Mouse (Mus musculus): Measurements from ENCODE around the gene Spag16. TPM values are rescaled to one million over a fixed set of nuclear protein-coding genes. Genes with fewer than 3 reads are reported as not detected.
A peak's percentile ranks its signal among the peaks of the same experiment; 100 is the strongest.
"Not testable (repeated sequence)": the region's sequence is repeated elsewhere in the genome, so short reads cannot be mapped to it uniquely, and the experiment has no call there.

The Spag16 gene
- 1.8 and 4.4 TPM in 2 replicates for polyA plus RNA-seq (2015; fragmentation: Nextera tagmentation; extraction: Ambion mirVana)

DNA sequence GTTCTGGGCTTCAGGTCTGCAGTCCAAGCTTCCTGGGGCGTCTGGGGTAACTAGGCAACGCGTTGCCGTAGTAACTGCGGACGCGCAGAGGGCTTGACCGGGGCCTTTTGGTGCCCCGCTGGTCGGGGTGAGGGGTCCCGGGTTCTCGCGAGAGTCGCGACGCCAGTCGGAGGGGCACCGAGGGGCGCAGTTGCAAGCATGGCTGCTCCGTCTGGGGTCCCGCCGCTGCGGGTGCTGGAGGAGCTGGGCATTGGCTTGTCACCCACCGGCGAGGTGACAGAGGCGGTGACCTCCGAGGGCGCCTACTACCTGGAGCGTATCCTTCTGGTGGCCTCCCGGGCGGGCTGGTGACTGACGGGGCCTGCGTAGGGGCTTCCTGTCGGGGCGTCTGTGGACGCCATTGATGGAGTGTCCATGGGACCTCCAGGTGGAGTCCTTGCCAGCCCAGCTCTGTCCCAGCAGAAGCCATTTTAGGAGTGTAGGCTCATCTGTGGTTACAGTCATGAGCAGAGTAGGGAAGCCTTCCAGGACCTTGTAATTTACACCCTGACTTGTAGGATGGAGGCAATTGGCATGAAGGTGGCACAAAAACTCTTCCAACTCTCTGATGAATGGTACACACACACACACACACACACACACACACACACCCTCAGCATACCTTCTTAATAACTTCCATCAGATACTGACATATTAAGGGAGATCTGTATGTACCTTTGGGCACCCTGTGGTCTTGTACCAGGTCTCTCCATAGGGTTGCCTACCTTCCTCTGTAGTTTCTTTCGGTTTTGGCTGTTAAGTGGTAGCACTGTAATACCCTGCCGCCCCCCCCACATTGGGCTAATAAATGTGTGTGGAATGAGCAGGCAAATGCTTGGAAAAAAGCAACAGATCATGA, at the start of gene Spag16:
TSS of gene Spag16 (plus strand) at position 165 of the 898 bp plus-strand sequence.
- ATAC-seq (ENCODE audit: insufficient number of reproducible peaks, low FRiP score, low TSS enrichment, low read depth), result peak; percentile 75
- Histone ChIP-seq H3K4me1 (peaks cover 4% of the 10 kb centered on the region; the same call in 1 of the 2 replicates), H3K36me3 (no peaks in the 10 kb centered on the region), H3K27me3 (no peaks in the 10 kb centered on the region), H3K9ac (no peak within 1 kb of the TSS), H3K9me3 (replicated peaks) (no peaks in the 10 kb centered on the region), H3K27ac (replicated peaks) (no peak within 1 kb of the TSS), H3K4me2 (replicated peaks) (peak within 1 kb of the TSS; percentile 81), H3K4me3 (replicated peaks) (peak within 1 kb of the TSS; percentile 50)
- WGBS, result 10% methylated on average over 38 of the region's 38 CpGs

- H3K9me3 ChIP-seq (replicated peaks), result no peaks in the 10 kb centered on the region
- ATAC-seq (ENCODE audit: insufficient number of reproducible peaks, low FRiP score, low TSS enrichment, low read depth), result no peak
- H3K27me3 ChIP-seq, result no peaks in the 10 kb centered on the region
- no peak overlapping the region for H3K4me3 ChIP-seq (replicated peaks)
- WGBS, result 5% methylated on average over 6 of the region's 6 CpGs
- H3K36me3 ChIP-seq, result no peaks in the 10 kb centered on the region
- no peak overlapping the region for H3K4me2 ChIP-seq (replicated peaks)
- H3K4me1 ChIP-seq, result no peaks in the 10 kb centered on the region
- no peak overlapping the region for H3K9ac ChIP-seq
- H3K27ac ChIP-seq (replicated peaks), result no peak overlapping the region
Measured at GRCm38 (mm10) chr1:69785129-69785528, 41.6 kb upstream of the Spag16 start.

- H3K9me3 ChIP-seq (replicated peaks), result no peaks in the 10 kb centered on the region
- no peak overlapping the region for H3K4me3 ChIP-seq (replicated peaks)
- 54% methylated on average over 6 of the region's 6 CpGs for WGBS
- no peak overlapping the region for H3K9ac ChIP-seq
- H3K27ac ChIP-seq (replicated peaks), result no peak overlapping the region
- H3K36me3 ChIP-seq, result no peaks in the 10 kb centered on the region
- no peaks in the 10 kb centered on the region for H3K4me1 ChIP-seq
- H3K4me2 ChIP-seq (replicated peaks), result no peak overlapping the region
- no peak for ATAC-seq (ENCODE audit: insufficient number of reproducible peaks, low FRiP score, low TSS enrichment, low read depth)
- no peaks in the 10 kb centered on the region for H3K27me3 ChIP-seq
Measured at GRCm38 (mm10) chr1:69786716-69787115, 40.1 kb upstream of the Spag16 start.

DNA sequence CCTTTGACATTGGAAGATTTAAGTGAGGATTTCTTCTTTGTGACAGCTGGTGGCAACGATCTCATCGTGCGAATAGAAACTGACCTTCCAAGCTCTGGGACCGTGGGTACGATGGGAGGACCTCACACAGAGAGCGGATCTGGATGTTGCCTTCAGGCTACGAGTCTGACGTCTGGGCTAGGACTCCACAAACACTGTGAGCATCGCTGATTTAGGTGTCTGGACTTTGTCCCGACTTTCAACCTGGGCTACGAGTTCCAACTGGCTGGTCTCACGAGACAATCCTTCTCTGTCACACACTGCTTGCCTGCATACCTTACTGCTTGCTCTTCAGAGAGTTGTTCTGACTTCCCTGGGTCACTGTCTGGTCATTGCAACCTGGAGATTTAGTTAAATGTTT, 39.4 kb upstream of the Spag16 start:
- H3K27ac ChIP-seq (replicated peaks), result no peak overlapping the region
- H3K4me1 ChIP-seq, result no peaks in the 10 kb centered on the region
- no peaks in the 10 kb centered on the region for H3K9me3 ChIP-seq (replicated peaks)
- ATAC-seq (ENCODE audit: insufficient number of reproducible peaks, low FRiP score, low TSS enrichment, low read depth), result no peak
- H3K4me3 ChIP-seq (replicated peaks), result no peak overlapping the region
- no peaks in the 10 kb centered on the region for H3K27me3 ChIP-seq
- H3K4me2 ChIP-seq (replicated peaks), result no peak overlapping the region
- 44% methylated on average over 12 of the region's 12 CpGs for WGBS
- no peaks in the 10 kb centered on the region for H3K36me3 ChIP-seq
- H3K9ac ChIP-seq, result no peak overlapping the region

DNA sequence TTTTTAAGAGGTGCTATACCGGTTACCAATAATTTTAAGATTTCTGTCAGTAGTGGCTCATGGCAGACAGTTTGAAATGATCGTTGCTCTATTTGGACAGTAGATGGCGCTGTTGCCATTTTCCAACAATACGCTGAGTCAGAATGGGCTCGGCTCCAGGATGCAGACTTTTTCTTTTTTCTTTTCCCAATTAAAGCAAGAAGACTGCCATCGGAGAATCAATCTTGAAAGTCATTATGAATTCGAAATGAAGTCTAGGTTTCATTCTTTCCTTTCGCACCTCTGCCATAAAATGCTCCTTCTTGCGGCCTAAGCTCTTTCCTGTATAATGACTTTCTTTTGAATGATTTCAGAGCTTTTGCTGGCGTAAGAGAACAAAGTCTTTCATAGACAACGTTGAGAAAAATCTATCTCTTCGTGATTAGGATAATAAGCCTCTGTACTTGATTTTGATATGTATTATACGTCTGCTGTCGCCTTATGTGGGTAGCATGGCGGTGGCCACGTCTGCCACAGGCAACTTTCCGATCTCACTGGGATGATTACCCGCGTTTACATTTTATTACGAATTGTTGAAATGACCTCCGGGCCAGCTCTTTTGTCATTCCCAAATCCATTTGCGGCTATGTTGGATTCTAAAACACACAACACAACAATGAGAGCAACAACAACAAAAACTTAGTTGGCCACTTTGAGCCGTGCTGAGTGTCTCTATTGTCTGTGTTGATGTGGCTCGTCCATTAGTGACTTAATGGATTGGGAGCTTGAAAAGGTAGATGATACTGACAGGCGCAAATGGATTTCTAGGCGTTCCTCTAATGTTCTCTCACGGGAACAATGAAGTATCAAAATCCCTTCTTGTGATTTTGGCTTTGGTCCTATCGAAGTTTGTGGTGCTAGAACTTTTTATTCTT, 36.2 kb upstream of the Spag16 start:
- ATAC-seq (ENCODE audit: insufficient number of reproducible peaks, low FRiP score, low TSS enrichment, low read depth), result no peak

GRCm38 (mm10) chr1:69798948-69799565, 27.7 kb upstream of the Spag16 start:
- ATAC-seq (ENCODE audit: insufficient number of reproducible peaks, low FRiP score, low TSS enrichment, low read depth), result no peak
- H3K4me2 ChIP-seq (replicated peaks), result no peak overlapping the region
- H3K36me3 ChIP-seq, result no peaks in the 10 kb centered on the region
- WGBS, result 86% methylated on average over 7 of the region's 7 CpGs
- no peaks in the 10 kb centered on the region for H3K27me3 ChIP-seq
- H3K9me3 ChIP-seq (replicated peaks), result no peaks in the 10 kb centered on the region
- H3K27ac ChIP-seq (replicated peaks), result no peak overlapping the region
- H3K4me3 ChIP-seq (replicated peaks), result no peak overlapping the region
- no peak overlapping the region for H3K9ac ChIP-seq
- no peaks in the 10 kb centered on the region for H3K4me1 ChIP-seq

More for the DNA sequence above, 36.2 kb upstream of the Spag16 start:
- Histone ChIP-seq H3K4me2 (replicated peaks) (peak overlapping the region; percentile 42), H3K36me3 (no peaks in the 10 kb centered on the region), H3K4me3 (replicated peaks) (peak overlapping the region; percentile 30), H3K27me3 (no peaks in the 10 kb centered on the region), H3K9me3 (replicated peaks) (no peaks in the 10 kb centered on the region), H3K4me1 (no peaks in the 10 kb centered on the region), H3K9ac (no peak overlapping the region), H3K27ac (replicated peaks) (no peak overlapping the region)
- 36% methylated on average over 28 of the region's 28 CpGs for WGBS

DNA sequence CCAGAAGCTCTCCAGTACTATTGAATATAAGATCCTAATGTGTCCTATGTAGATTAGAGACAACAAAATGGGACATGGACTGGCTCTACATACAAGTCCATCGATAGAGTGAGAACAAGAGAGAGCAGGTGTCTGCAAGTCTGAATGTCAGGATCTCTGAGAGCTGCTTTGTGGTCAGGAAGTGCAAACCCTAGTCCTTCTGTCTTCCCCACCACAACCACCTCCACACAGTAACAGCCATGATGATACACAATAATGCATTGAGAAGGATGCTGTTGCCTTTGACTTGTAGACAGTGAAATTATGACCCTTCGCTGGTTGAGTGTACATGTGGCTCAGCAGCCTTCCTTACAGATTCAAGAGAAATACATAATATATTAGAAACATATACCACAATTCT, 16.6 kb upstream of the Spag16 start:
- Histone ChIP-seq H3K27ac (replicated peaks) (no peak overlapping the region), H3K9ac (no peak overlapping the region), H3K4me1 (no peaks in the 10 kb centered on the region), H3K9me3 (replicated peaks) (no peaks in the 10 kb centered on the region), H3K4me3 (replicated peaks) (no peak overlapping the region), H3K36me3 (no peaks in the 10 kb centered on the region), H3K27me3 (no peaks in the 10 kb centered on the region), H3K4me2 (replicated peaks) (no peak overlapping the region)
- WGBS, result 79% methylated on average over 2 of the region's 2 CpGs
- ATAC-seq (ENCODE audit: insufficient number of reproducible peaks, low FRiP score, low TSS enrichment, low read depth), result no peak

DNA sequence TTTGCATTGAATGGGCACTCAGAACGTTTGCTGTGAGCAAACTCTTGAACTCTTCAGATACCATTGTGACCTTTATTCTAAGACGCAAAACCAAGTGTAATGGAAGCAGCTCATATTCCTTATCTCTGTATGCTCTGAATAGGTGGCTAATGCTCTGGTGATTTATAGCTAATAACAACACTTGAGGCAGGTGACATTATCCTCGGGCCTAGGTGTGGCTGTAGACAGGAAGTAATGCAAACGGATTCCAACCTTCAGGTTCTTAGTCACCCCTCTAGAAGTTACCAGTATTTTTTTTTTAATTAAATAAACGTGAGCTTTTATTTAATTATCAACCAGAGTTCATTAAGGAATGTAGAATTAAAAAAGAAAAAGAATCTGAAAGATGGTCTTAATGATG, 1.1 kb upstream of the Spag16 start:
- H3K9ac ChIP-seq; H3K36me3 ChIP-seq; H3K9me3 ChIP-seq (replicated peaks); H3K4me3 ChIP-seq (replicated peaks); H3K27me3 ChIP-seq; H3K4me2 ChIP-seq (replicated peaks); ATAC-seq (ENCODE audit: insufficient number of reproducible peaks, low FRiP score, low TSS enrichment, low read depth); H3K4me1 ChIP-seq; H3K27ac ChIP-seq (replicated peaks): not testable (repeated sequence)
- 71% methylated on average over 5 of the region's 5 CpGs for WGBS

GRCm38 (mm10) chr1:69828872-69829479, 2.2 kb downstream of the Spag16 start:
- no peak for ATAC-seq (ENCODE audit: insufficient number of reproducible peaks, low FRiP score, low TSS enrichment, low read depth)
- Histone ChIP-seq H3K36me3 (no peaks in the 10 kb centered on the region), H3K27ac (replicated peaks) (no peak overlapping the region), H3K9me3 (replicated peaks) (no peaks in the 10 kb centered on the region), H3K4me2 (replicated peaks) (no peak overlapping the region), H3K4me1 (peaks cover 4% of the 10 kb centered on the region; the same call in 1 of the 2 replicates), H3K4me3 (replicated peaks) (no peak overlapping the region), H3K9ac (no peak overlapping the region), H3K27me3 (no peaks in the 10 kb centered on the region)
- 71% methylated on average over 7 of the region's 7 CpGs for WGBS

GRCm38 (mm10) chr1:69830586-69830985, 3.8 kb downstream of the Spag16 start:
- no peak for ATAC-seq (ENCODE audit: insufficient number of reproducible peaks, low FRiP score, low TSS enrichment, low read depth)
- Histone ChIP-seq H3K36me3 (no peaks in the 10 kb centered on the region), H3K9me3 (replicated peaks) (no peaks in the 10 kb centered on the region), H3K27ac (replicated peaks) (no peak overlapping the region), H3K9ac (no peak overlapping the region), H3K4me1 (peaks cover 4% of the 10 kb centered on the region; the same call in 1 of the 2 replicates), H3K27me3 (no peaks in the 10 kb centered on the region), H3K4me3 (replicated peaks) (no peak overlapping the region), H3K4me2 (replicated peaks) (no peak overlapping the region)
- 86% methylated on average over 1 of the region's 1 CpGs for WGBS

Measured in embryonic facial prominence, embryonic 15.5 days (tissue).